Mouse (Mus musculus) erythroblast, embryonic 14.5 days (primary cell): ENCODE data around the gene Fgf12.

Experiments used
- GATA1 ChIP-seq: IDR thresholded peaks from 2 replicates; pipeline ENCODE4 v1.6.1; 2012; ENCODE audit warnings: low read length, inconsistent platforms, mixed read lengths
- TAL1 ChIP-seq: IDR thresholded peaks from 3 replicates; pipeline ENCODE4 v1.6.1; 2012; ENCODE audit warnings: low read length, inconsistent platforms, mixed read lengths

DNA sequence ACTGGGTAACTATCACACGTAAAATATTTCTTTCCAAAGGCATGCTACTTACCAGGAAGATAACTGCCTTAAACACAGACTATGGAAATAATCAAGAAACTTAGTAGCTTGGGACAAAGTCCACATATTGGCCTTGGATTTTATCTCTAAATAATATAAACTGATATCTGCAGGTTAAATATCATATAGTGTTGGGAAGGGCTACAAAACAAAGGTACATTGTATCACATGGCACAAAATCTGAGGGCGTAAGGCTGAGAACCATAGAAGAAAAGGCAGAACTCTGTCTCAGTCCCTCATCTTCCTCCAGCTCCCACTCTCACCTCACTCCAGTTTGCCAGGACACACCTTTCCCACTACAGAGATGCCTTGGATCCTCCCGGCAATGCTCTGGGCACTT is 417.8 kb downstream of the Fgf12 start:
- TF ChIP-seq GATA1 (no peak), TAL1 (no peak)
